In the genomic region with DNA sequence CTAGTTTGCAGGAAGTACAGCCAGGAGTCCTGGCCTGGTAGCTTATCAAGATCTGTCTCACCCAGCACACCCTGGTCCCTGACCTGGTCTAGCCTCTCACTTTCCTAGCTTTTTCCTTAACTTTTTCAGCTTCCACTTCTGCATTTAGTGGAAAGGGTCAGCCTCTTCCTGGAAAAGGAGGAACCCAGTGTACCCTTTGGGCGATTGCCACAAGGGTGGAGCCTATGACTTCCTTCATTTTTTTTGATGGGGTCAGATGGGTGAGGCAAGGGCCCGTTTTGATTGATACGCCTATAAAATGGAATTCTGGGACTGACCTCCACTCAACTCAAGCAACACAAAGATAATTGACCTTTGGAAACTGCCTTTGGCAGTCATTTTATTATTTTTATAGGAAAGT, we compare ENCODE assay signal across 31 mouse cellular contexts.
DNase-seq lines count a peak whose midpoint lies in the region; ATAC-seq lines count a peak whose summit lies in the region.
"Had no signal": no experiment of that assay in that cellular context is flagged by ENCODE, and none has a peak within 500 bp of the region (broad histone marks: within the 10 kb centered on the region; RNA-seq: fewer than 3 reads in every experiment).

No protein-coding gene starts in this region.

- 82% methylated on average over 3 of the region's 3 CpGs for WGBS in heart, embryonic 11.5 days (ENCODE audit: insufficient replicate concordance)

- H3K4me1 ChIP-seq in heart, embryonic 11.5 days (ENCODE audit: control insufficient read depth, insufficient read depth, low read length): no peaks in the 10 kb centered on the region
- H3K4me1 ChIP-seq: embryonic facial prominence, embryonic 15.5 days; liver, embryonic 12.5 days had no signal

- H3K36me3 ChIP-seq in heart, embryonic 11.5 days (ENCODE audit: control insufficient read depth, insufficient read depth, low read length): no peaks in the 10 kb centered on the region
- H3K36me3 ChIP-seq: embryonic facial prominence, embryonic 10.5 days; embryonic facial prominence, embryonic 15.5 days; forebrain, embryonic 12.5 days; limb, embryonic 13.5 days; liver, embryonic 12.5 days had no signal

- no peak overlapping the region for H3K4me3 ChIP-seq in heart, embryonic 11.5 days (ENCODE audit: low read depth, low read length)
- H3K4me3 ChIP-seq: embryonic facial prominence, embryonic 10.5 days; embryonic facial prominence, embryonic 15.5 days; forebrain, embryonic 12.5 days; heart, adult 2 months; limb, embryonic 13.5 days; liver, embryonic 12.5 days had no signal

- no peak overlapping the region for H3K9ac ChIP-seq in heart, embryonic 11.5 days (ENCODE audit: low read depth, low read length)
- H3K9ac ChIP-seq: embryonic facial prominence, embryonic 15.5 days; forebrain, embryonic 12.5 days; forebrain, postnatal 0 days; hindbrain, embryonic 14.5 days; limb, embryonic 13.5 days; liver, embryonic 12.5 days; lung, embryonic 14.5 days had no signal

- peak; percentile 17 to 47 for DNase-seq in heart, adult 18-20 months
- peak; percentile 37 for DNase-seq in kidney, postnatal 10 days
- DNase-seq in kidney, adult 18-20 months: no peak
- DNase-seq in lung, adult 18-20 months: peak; percentile 5 to 9
- no peak for DNase-seq in lung, postnatal 4 days
- no peak for DNase-seq in layer of hippocampus, postnatal 36 days
- DNase-seq: adrenal gland, postnatal 10 days; cerebellum, adult 8-10 months; cerebellum, postnatal 25 days; forebrain, postnatal 0 days; gastrocnemius, postnatal 25 days; kidney, adult 8-10 months; layer of hippocampus, adult 9-11 months; lung, embryonic 14.5 days; right cerebral cortex, postnatal 25 days; spleen, adult 18-20 months; thymus, adult 18-20 months; thymus, postnatal 25 days had no signal

- ATAC-seq in heart, embryonic 11.5 days (replicated peaks; ENCODE audit: insufficient number of reproducible peaks, low FRiP score, low TSS enrichment): no peak
- ATAC-seq in megakaryocyte, adult 5-6 weeks (ENCODE audit: poor library complexity, severe bottlenecking): peak; percentile 21; the same call in 1 of the 2 replicates
- ATAC-seq: forebrain, postnatal 0 days; inflammation-experienced regulatory T-cells, adult 6 months; liver, embryonic 12.5 days; midbrain, embryonic 16.5 days; Patski had no signal

- H3K27me3 ChIP-seq in heart, embryonic 11.5 days (ENCODE audit: control insufficient read depth, insufficient read depth, low read length): no peaks in the 10 kb centered on the region
- H3K27me3 ChIP-seq: embryonic facial prominence, embryonic 15.5 days; forebrain, embryonic 12.5 days; limb, embryonic 13.5 days; liver, embryonic 12.5 days had no signal

- no peak overlapping the region for H3K27ac ChIP-seq in heart, embryonic 11.5 days (ENCODE audit: low read depth, low read length)
- H3K27ac ChIP-seq: embryonic facial prominence, embryonic 10.5 days; embryonic facial prominence, embryonic 15.5 days; forebrain, embryonic 12.5 days; heart, adult 2 months; hindbrain, embryonic 14.5 days; liver, embryonic 12.5 days; macrophage had no signal

- no peaks in the 10 kb centered on the region for H3K9me3 ChIP-seq in heart, embryonic 11.5 days (replicated peaks; ENCODE audit: control insufficient read depth, low read length)
- H3K9me3 ChIP-seq: embryonic facial prominence, embryonic 10.5 days; embryonic facial prominence, embryonic 15.5 days; forebrain, embryonic 12.5 days; limb, embryonic 13.5 days; liver, embryonic 12.5 days had no signal

- H3K4me2 ChIP-seq in heart, embryonic 11.5 days: no peak overlapping the region
- H3K4me2 ChIP-seq: embryonic facial prominence, embryonic 15.5 days; forebrain, embryonic 12.5 days; hindbrain, embryonic 14.5 days; limb, embryonic 13.5 days; liver, embryonic 12.5 days; lung, embryonic 14.5 days had no signal

Comparison
In these comparisons a context has a peak if more than half of its experiments do, and no peak if none do; other contexts are left out.
1. DNase-seq: peak in heart, adult 18-20 months (2 of 2), kidney, postnatal 10 days (single experiment) and lung, adult 18-20 months (2 of 2); none in kidney, adult 18-20 months (single experiment), lung, postnatal 4 days (0 of 2) and layer of hippocampus, postnatal 36 days (0 of 2).